Mouse (Mus musculus) forebrain, embryonic 14.5 days (tissue): ENCODE measurements around the gene Dmwd. TPM values are rescaled to one million over a fixed set of nuclear protein-coding genes. Genes with fewer than 3 reads are reported as not detected.

Source experiments
- ATAC-seq: fragments of 200-750 bp; cut with Nextera tagmentation; 2 replicates; pipeline ENCODE4 v1.8.0; 2017; ENCODE audit warnings: mild to moderate bottlenecking, moderate library complexity
- DNase-seq: peaks from one replicate; pipeline ENCODE4 v3.0.0-alpha.2; 2015; ENCODE audit warnings: low spot score
- H3K27ac ChIP-seq: fragments of 300-500 bp; sonication (generic); 2 replicates; pipeline ENCODE4 v1.5.1; 2014; ENCODE audit warnings: low read depth, mild to moderate bottlenecking, control low read depth, low read length, moderate library complexity
- H3K27me3 ChIP-seq: fragments of 300-500 bp; sonication (generic); replicated peaks from 2 replicates; pipeline ENCODE4 v1.6.1; 2014; ENCODE audit warnings: low read length, control low read depth, mixed read lengths; ENCODE audit not compliant: control insufficient read depth, insufficient read depth
- H3K36me3 ChIP-seq: fragments of 300-500 bp; sonication (generic); 2 replicates; pipeline ENCODE4 v1.6.1; 2014; ENCODE audit warnings: low read length, control low read depth; ENCODE audit not compliant: control insufficient read depth, insufficient read depth
- H3K4me1 ChIP-seq: fragments of 300-500 bp; sonication (generic); 2 replicates; pipeline ENCODE4 v1.6.1; 2014; ENCODE audit warnings: antibody characterized with exemption, low read length, control low read depth; ENCODE audit not compliant: control insufficient read depth, insufficient read depth
- H3K4me2 ChIP-seq: fragments of 300-500 bp; sonication (generic); 2 replicates; pipeline ENCODE4 v1.6.1; 2014; ENCODE audit warnings: mild to moderate bottlenecking, control low read depth, low read length
- H3K4me3 ChIP-seq: fragments of 300-500 bp; sonication (generic); 2 replicates; pipeline ENCODE4 v1.5.1; 2014; ENCODE audit warnings: low read depth, low read length, control low read depth
- H3K9ac ChIP-seq: fragments of 300-500 bp; sonication (generic); 2 replicates; pipeline ENCODE4 v1.6.1; 2014; ENCODE audit warnings: mild to moderate bottlenecking, low read length, control low read depth, moderate library complexity
- H3K9me3 ChIP-seq: fragments of 300-500 bp; sonication (generic); replicated peaks from 2 replicates; pipeline ENCODE4 v1.6.1; 2016; ENCODE audit warnings: low read length, control low read depth, mixed read lengths; ENCODE audit not compliant: control insufficient read depth
- WGBS: fragments of 180-500 bp; shearing (Covaris S2); extraction: QIAGEN DNeasy Blood & Tissue Kit; methylation state at CpG from one replicate; pipeline ENCODE4 v1.1.7; 2014; 5-methylcytosine and 5-hydroxymethylcytosine counted together
- polyA plus RNA-seq: library from polyadenylated mRNA; unstranded; fragments of >200 nt; fragmentation: Nextera tagmentation; extraction: Ambion mirVana; gene quantifications from 2 replicates; pipeline ENCODE4 v1.2.1, GENCODE M21; 2014

The Dmwd gene
- polyA plus RNA-seq, 1 experiment from 2014 or later: 29.1 TPM

DNA sequence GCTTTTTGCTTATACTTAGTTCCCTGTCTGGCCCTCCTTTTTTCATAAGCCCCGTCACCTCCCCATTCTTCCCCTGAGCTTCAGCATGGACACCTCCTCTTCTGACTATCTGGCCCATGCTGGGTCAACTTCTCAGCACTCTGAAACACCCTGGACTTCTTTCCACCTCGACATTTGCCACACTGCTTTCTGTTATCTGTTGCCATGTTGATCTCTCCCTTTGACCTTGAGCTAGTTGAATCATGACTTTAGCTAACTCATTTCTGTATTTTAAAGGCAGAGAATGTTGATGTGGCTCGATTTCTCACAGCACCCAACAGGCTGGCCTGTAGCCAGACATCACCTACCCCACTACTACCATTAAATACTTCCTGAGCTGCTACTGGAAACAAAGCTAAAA lies 31.4 kb downstream of the Dmwd start:
- H3K27me3 ChIP-seq: no peaks in the 10 kb centered on the region
- H3K4me1 ChIP-seq: no peaks in the 10 kb centered on the region
- no peaks in the 10 kb centered on the region for H3K9me3 ChIP-seq
- H3K4me2 ChIP-seq: no peak overlapping the region
- H3K4me3 ChIP-seq: no peak overlapping the region
- no peak overlapping the region for H3K27ac ChIP-seq
- ATAC-seq: no peak
- WGBS: 65% methylated on average over 3 of the region's 3 CpGs
- H3K9ac ChIP-seq: no peak overlapping the region
- DNase-seq: no peak
- no peaks in the 10 kb centered on the region for H3K36me3 ChIP-seq

DNA sequence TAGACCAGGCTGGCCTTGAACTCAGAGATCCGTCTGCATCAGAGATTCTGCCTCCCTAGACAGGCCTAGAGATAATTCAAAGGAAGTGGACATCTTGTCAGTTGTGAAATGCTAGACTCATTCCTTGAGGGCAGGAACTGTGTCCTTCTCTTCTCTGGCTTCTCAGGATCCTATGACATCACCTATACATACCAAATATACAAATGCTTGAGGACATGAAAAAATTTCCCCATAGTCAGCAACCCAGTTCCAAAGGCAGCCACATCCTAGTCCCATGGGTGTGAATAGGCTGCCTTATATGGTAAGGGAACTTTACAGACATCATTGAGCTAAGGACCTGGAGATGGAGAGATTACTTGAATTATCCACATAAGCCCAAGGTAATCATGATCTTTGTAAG lies 33.5 kb downstream of the Dmwd start:
- Histone ChIP-seq H3K27ac (no peak overlapping the region), H3K27me3 (no peaks in the 10 kb centered on the region), H3K4me2 (no peak overlapping the region), H3K36me3 (no peaks in the 10 kb centered on the region), H3K4me1 (no peaks in the 10 kb centered on the region), H3K9me3 (no peaks in the 10 kb centered on the region), H3K9ac (no peak overlapping the region), H3K4me3 (no peak overlapping the region)
- DNase-seq (no peak), ATAC-seq (no peak)
- 86% methylated on average over 1 of the region's 1 CpGs for WGBS

DNA sequence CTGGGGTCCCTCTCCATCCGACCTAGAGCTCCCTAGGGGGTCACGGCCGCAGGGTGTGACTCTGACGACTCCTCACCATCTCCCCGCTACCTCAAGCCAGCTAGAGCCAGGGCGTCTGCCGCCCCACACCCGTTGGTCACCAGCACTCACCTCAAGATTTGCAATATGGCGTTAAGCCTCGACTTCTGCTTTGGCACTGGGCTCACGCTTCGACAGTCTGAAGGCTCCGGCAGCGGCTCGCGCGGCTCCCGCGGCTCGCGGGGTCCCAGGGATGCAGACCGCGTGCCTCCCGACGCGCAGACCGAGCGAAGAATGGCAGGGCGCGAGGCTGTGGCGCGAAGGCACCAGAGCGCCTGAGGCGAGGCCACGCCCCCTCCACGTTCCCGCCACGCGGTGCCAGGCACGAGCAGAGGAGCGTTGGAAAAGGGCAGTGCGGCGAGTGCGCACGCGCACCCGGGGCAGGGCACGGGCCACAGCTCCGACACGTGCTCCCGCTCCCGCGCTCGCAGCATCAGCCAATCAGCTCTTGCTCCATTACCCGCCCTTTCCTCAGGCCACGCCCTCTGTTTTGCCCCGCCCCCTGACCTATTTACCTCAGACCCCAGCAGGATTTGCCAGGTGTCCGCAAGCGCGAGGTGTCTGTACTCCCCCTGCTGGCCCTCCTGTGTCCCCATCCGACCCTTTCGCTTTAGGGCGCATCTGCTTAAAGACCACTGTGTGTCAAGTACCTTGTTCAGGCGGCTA lies 42.2 kb downstream of the Dmwd start, which contains the start of gene Gm4969:
Gm4969 (minus strand) TSS at position 341 of the 744 bp plus-strand sequence.
- Histone ChIP-seq H3K4me2 (peak within 1 kb of the TSS; percentile 45), H3K27ac (no peak within 1 kb of the TSS), H3K4me3 (peak within 1 kb of the TSS; percentile 22), H3K27me3 (no peaks in the 10 kb centered on the region), H3K9ac (peak within 1 kb of the TSS; percentile 29; the same call in 1 of the 2 replicates), H3K4me1 (peaks cover 9% of the 10 kb centered on the region), H3K36me3 (no peaks in the 10 kb centered on the region), H3K9me3 (peaks cover 5% of the 10 kb centered on the region; the same call in 1 of the 2 replicates)
- DNase-seq: peak; percentile 69
- WGBS: 24% methylated on average over 55 of the region's 64 CpGs
- peak; percentile 35 for ATAC-seq

DNA sequence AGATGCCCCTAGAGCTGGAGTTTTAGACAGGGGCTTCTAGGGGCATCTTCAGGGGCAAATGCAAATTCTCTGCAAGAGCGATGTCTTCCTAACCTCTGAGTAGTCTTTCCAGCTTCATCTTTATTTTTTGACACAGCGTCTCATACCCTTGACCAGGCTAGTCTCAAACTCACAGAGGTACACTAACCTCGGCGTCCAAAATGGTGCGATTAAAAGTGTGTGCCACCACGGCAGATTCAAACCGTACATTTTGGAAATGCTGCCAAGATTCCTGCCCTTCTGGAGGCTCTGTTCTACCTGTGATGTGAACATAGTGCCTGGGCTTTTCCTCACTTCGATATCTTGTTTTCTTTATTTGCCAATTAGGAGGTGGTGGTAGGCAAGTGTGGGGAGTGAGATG lies 43.1 kb downstream of the Dmwd start:
- Histone ChIP-seq H3K4me3 (no peak overlapping the region), H3K27ac (no peak overlapping the region), H3K9ac (no peak overlapping the region), H3K36me3 (no peaks in the 10 kb centered on the region), H3K4me2 (no peak overlapping the region), H3K9me3 (peaks cover 5% of the 10 kb centered on the region; the same call in 1 of the 2 replicates), H3K4me1 (peaks cover 9% of the 10 kb centered on the region), H3K27me3 (no peaks in the 10 kb centered on the region)
- 94% methylated on average over 8 of the region's 8 CpGs for WGBS
- ATAC-seq (peak; percentile 35), DNase-seq (no peak)

DNA sequence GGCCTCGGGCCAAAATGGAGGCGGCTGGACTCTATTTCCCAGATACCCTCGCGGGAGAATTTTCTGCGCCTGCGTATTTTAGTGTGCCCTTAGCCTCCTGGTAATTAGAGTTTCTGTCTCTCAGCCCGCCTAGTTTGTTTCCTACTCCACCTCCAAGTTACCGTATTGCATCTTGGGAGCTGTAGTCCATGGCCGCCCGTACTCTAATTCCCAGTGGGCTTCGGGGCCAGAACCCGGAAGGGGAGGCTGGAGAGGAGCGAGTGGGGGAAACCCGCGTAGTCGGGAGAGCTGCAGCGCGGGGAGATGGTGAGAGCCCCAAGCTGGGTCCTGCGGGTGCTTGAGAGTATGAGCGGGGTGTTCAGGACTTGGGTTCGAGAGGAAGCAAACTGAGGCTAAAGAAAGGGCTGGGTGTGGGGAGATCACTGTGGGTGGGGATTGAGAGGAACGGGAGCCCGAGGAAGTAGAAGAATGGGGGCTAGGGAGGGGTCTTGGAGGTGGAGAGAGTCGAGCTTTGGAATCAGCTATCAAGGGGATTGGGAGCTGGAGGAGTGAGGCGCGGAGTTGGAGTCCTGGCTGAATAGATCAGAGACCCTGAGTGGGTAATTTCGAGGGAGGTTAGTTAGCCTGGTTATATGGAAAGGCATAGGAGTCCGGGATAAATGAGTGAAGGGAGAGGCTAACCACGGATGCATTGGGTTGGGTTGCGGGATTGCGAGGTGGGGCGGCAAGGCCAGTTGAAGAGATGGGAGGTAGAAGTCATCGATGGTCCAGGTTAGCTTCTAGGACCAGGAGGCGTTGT lies 43.8 kb downstream of the Dmwd start, which contains the start of gene Fbxo46:
Fbxo46 (plus strand) TSS at position 229 of the 799 bp plus-strand sequence.
- Histone ChIP-seq H3K4me2 (peak within 1 kb of the TSS; percentile 86), H3K27ac (no peak within 1 kb of the TSS; the same call in 1 of the 2 replicates), H3K27me3 (no peaks in the 10 kb centered on the region), H3K9ac (peak within 1 kb of the TSS; percentile 81), H3K36me3 (no peaks in the 10 kb centered on the region), H3K4me3 (peak within 1 kb of the TSS; percentile 71), H3K4me1 (peaks cover 9% of the 10 kb centered on the region), H3K9me3 (peaks cover 5% of the 10 kb centered on the region; the same call in 1 of the 2 replicates)
- 3% methylated on average over 34 of the region's 34 CpGs for WGBS
- DNase-seq (peak; percentile 100), ATAC-seq (peak; percentile 97)

DNA sequence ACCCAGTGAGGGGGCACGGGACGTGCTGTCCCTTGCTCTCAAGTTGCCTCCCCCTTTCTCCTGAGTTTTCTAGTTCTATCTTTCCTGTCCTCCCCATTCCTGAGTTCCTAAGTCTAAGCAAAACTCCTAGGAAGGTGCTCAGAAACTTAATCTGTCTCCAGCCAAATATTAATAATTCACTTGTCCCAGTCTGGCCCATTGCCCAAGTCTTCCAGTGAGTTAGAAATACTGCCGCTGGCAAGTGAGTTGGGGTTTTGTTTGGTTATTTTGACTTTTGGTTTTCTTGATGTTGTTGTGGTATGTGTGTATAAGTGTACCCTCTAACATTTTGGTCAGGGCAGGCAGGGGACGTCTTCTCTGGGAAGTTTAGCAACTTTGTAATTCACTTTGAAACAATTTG lies 45.7 kb downstream of the Dmwd start:
- no peaks in the 10 kb centered on the region for H3K27me3 ChIP-seq
- 87% methylated on average over 4 of the region's 4 CpGs for WGBS
- no peaks in the 10 kb centered on the region for H3K36me3 ChIP-seq
- peaks cover 9% of the 10 kb centered on the region for H3K4me1 ChIP-seq
- ATAC-seq: no peak
- DNase-seq: no peak
- no peak overlapping the region for H3K9ac ChIP-seq
- H3K27ac ChIP-seq: no peak overlapping the region
- H3K4me2 ChIP-seq: no peak overlapping the region
- H3K4me3 ChIP-seq: no peak overlapping the region
- peaks cover 5% of the 10 kb centered on the region; the same call in 1 of the 2 replicates for H3K9me3 ChIP-seq

DNA sequence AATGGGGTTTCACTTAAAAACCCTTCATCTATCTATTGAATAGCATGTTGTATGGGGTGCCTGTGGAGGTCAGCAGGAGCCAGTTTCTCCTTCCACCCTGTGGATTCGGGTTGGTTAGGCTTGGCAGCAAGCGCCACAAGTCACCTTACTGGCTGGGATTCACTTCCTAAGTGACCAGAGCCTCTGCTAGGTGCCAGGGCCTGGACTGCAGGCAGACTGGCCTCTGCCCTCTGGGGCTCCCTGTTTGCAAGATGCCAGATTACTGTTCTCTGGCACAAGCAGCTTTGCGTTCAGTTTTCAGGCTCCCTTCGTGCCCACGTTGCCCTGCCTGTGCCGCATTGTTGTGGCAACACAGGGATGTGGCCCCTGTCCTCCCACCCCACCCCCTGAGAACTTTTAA lies 48.7 kb downstream of the Dmwd start:
- H3K36me3 ChIP-seq: 0 out of 2 replicates have a peak, but pooled peaks cover 9% of the 10 kb centered on the region
- WGBS: 81% methylated on average over 6 of the region's 6 CpGs
- DNase-seq: no peak
- no peaks in the 10 kb centered on the region for H3K9me3 ChIP-seq
- H3K4me2 ChIP-seq: no peak overlapping the region
- no peak overlapping the region for H3K27ac ChIP-seq
- no peak overlapping the region for H3K4me3 ChIP-seq
- H3K9ac ChIP-seq: no peak overlapping the region
- no peaks in the 10 kb centered on the region for H3K27me3 ChIP-seq
- ATAC-seq: no peak
- H3K4me1 ChIP-seq: peaks cover 9% of the 10 kb centered on the region

DNA sequence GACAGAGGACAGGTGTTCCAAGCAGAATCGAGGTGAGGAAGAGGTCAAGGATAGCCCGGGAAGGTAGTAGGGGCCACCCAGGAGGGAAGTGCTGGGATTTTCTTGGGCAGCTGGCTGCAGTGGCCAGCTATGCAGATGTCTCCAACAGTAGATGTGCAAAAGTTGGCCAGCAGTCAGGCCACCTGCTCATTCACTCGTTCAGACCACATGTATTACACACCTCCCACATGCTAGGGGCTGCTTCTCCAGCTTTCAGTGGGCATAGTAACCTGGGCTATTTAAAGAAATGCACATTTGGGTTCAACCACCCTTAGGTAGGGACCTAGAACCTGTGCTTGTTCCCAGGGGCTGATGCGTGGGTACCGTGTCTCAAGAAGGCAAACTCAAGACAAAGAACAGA lies 51.7 kb downstream of the Dmwd start:
- Histone ChIP-seq H3K36me3 (0 out of 2 replicates have a peak, but pooled peaks cover 9% of the 10 kb centered on the region), H3K9me3 (no peaks in the 10 kb centered on the region), H3K27me3 (no peaks in the 10 kb centered on the region), H3K4me3 (no peak overlapping the region), H3K4me1 (peaks cover 4% of the 10 kb centered on the region), H3K4me2 (no peak overlapping the region), H3K27ac (no peak overlapping the region), H3K9ac (no peak overlapping the region)
- ATAC-seq (no peak), DNase-seq (no peak)
- WGBS: 94% methylated on average over 5 of the region's 5 CpGs
